Mouse (Mus musculus) heart, adult 2 months (tissue): ENCODE data around the gene Arhgap35.

Experiments
- CTCF ChIP-seq: fragments of 200-600 bp; IDR thresholded peaks from 2 replicates; pipeline ENCODE4 v1.8.1; 2022; ENCODE audit warnings: antibody characterized with exemption, mild to moderate bottlenecking, moderate library complexity
- EP300 ChIP-seq: fragments of 200-500 bp; IDR thresholded peaks from 2 replicates; pipeline ENCODE4 v1.6.1; 2011; ENCODE audit warnings: low read depth, low read length, control low read depth; ENCODE audit not compliant: insufficient read depth

DNA sequence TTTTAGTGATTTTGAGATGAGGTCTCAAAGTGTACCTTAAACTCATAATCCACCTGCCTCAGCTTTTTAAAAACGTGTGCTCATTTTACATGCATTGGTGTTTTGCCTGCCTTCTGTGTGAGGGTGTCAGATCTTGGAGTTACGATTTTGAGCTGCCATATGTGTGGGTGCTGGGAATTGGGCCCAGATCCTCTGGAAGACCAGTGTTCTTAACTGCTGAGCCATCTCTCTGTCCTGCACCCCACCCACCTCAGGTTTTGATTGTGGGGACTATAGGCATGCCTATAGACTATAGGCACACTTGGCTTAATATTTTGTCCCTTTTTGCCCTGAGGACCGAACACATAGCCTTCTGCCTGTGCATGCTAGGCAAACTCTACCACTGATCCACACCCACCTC, 122.6 kb downstream of the Arhgap35 start:
- TF ChIP-seq EP300 (no peak), CTCF (no peak)
